Mouse (Mus musculus): ENCODE data around the gene Atp6v1a.

The Atp6v1a gene

DNA sequence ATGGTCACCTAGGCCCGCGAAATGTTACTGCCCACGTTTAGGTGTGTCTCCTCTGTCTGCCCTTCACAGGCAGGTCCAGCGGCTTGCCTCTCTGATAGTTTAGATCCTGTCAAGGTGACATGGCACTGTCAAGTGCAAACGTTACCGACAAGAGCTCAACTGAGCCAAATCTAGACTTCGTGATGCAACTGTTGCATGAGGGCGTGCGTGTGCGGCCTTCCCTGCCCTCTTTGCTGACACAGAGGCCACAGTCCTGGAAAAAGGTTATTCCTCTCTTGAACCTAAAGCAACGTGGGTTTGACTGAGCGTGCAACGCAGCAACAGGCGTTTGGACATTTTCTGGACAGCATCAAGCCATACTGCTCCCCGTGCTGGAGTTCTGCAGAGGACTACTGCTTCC, 78.2 kb downstream of the Atp6v1a start:
- DNase-seq (ENCODE audit: low read depth, low spot score), result no peak

DNA sequence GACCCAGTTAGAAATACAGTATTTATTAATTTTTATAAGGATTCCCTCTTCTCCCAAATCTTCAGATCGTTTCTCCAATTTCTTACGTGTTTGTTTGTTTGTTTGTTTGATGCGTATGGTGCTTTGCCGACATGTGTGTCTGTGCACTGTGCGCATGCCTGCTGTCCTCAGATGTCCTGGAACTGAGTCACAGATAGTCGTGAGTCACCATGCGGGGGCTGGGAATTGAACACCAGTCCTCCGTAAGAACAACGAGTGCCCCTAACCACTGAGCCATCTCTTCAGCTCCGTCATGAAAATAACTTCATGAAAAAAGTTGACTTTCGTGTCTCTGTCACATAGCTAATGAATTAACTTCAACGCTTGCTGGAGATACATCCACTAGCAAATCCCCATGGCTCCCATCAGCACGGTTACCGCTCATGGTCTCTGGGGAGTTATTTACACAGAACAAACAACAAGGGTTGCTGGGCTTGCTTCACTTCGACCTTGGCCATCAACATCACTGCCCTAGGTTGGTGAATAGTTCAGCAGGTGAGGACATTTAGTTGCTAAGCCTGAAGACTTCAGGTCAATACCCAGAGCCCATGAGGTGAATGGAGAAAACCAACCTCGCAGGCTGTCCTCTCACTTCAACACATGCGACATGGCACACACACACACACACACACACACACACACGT, 78.8 kb downstream of the Atp6v1a start:
- no peak for DNase-seq (ENCODE audit: low read depth, low spot score)

DNA sequence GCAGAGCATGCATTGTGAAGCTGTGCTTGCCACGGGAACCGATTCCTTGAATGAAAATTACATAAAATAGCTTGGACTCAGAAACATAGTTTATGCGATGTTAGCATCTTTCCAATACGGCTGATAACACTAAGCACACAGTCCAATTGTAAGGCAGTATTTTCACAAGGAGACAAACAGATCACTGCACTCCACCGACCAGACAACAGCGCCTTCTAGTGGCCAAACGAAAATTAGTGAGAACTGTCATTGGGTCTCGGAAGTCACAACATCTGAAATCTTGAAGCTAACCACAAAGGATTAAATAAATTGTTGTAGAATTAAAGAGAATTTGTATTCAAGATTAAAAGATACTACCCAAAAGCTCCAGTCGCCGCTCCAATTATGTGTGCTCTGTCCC, 80.8 kb downstream of the Atp6v1a start:
- DNase-seq (ENCODE audit: low read depth, low spot score), result peak; percentile 51

DNA sequence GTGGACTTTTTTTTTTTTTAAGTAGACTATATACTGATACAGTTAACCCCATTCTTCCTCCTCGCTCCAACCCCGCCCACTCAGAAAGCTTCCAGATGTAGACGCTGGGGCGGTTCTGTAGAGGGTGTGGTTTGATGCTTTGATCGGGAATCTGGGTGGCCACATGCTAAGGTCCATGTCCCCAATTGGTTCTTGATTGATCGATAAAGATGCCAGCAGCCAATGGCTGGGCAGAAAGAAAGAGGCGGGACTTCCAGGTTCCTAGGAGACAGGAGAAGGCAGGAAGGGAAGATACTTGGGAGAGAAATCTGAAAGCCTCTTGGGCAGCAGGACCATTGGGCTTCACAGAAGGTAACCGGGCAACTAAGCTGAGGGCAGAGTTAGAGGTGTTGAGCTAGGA, 83.7 kb downstream of the Atp6v1a start:
- DNase-seq (ENCODE audit: low read depth, low spot score), result no peak

DNA sequence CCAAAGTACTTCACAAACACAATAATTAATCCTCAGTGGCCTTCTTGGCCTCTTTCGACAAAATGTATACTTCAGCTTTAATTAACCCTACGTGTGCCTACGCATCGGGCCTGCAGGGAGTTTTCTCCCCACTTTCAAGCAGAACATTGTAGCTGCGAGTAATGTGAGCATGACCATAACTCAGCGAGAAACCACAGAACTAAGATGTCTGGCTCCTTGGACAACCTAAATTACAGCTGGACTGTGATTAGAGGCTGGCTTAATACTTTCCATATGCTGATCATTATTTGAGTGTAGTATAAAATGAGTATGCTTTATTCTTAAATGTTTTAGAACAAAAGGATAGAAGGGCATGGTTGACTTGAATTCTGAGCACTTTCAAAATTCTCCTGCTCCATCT, 86.2 kb downstream of the Atp6v1a start:
- DNase-seq (ENCODE audit: low read depth, low spot score), result no peak

DNA sequence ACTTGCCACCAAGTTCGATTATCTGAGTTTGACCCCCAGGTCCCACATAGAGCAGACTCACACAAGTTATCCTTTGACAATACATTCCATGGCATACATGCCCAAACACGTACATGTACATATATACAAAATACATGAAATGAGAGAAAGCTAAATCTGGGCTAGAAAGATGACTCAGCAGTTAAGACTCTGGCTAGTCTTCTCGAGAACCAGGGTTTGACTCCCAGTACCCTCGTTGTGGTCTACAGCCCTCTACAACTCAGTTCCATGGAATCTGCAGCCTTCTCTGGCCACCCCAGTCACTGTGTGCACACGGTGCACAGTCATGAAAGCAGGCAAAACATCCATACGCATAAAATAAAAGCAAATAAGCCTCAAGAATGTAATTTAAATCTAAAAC, 87.1 kb downstream of the Atp6v1a start:
- DNase-seq (ENCODE audit: low read depth, low spot score), result no peak

DNA sequence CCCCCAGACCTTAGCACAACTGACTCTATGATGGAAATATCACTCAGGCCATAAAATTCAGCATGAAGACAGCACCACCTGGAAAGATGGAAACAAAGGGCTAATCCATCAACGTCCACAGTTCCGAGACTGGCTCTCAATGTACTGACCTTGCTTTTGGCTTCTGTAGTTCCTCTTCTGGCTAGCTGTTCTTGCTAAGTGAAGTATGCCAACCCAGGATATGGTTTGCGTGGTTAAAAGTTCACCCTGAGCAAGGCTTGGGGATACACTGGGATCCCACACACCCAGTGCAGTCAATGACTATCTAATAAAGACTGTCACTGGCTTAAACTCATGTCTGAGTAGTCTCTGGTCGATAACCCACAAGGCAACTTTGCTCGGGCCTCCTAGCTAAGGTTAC, 89.4 kb downstream of the Atp6v1a start:
- DNase-seq (ENCODE audit: low read depth, low spot score), result no peak

DNA sequence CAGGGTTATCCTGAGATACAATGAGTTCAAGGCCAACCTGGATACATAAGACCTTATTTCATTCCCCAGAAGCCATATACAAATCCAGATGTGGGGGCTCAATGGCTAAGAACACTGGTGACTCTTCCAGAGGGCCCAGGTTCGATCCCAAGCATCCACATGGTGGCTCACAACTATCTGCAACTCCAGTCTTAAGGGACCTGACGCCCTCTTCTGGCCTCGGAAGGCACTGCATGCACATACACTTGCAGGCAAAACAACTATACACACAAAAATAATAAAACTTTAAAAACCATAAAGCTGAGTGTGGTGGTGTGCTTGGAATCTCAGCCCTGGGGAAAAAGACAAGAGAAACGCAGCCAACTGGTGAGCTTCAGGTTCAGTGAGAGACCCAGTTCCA, 100.4 kb downstream of the Atp6v1a start:
- no peak for DNase-seq (ENCODE audit: low read depth, low spot score)

All from telencephalon, adult 2 months (tissue).